Mouse (Mus musculus): ENCODE measurements at regions not wholly inside any gene's neighbourhood (a gene's known extent, or its start where the extent isn't known, plus 50 kb on each side); places are given as distances from the start of the nearest gene placed in this dataset.
A peak's percentile ranks its signal among the peaks of the same experiment; 100 is the strongest.
"Not testable (repeated sequence)": the region's sequence is repeated elsewhere in the genome, so short reads cannot be mapped to it uniquely, and the experiment has no call there.

- WGBS: 9% methylated on average over 5 of the region's 5 CpGs
Measured at GRCm38 (mm10) chr15:44851346-44852064, 4717.3 kb downstream of the 9330182O14Rik start.

GRCm38 (mm10) chr15:44857080-44857479 lies 4722.9 kb downstream of the 9330182O14Rik start:
- Histone ChIP-seq H3K27ac (ENCODE audit: insufficient read depth, low read length) (no peak overlapping the region), H3K4me3 (replicated peaks; ENCODE audit: insufficient read depth, low read depth, low read length) (no peak overlapping the region), H3K4me1 (ENCODE audit: control insufficient read depth, insufficient read depth, low read length) (no peaks in the 10 kb centered on the region), H3K27me3 (ENCODE audit: control insufficient read depth, insufficient read depth, low read length) (no peaks in the 10 kb centered on the region)
- no peak for DNase-seq
- WGBS: 55% methylated on average over 1 of the region's 1 CpGs
- no peak for TF ChIP-seq CTCF (IDR thresholded peaks at IDR 0.05; ENCODE audit: borderline replicate concordance, insufficient read depth, low read depth, low read length)
- TF ChIP-seq POLR2A (IDR thresholded peaks at IDR 0.05; ENCODE audit: borderline replicate concordance, insufficient read depth, low read length): no peak

More at GRCm38 (mm10) chr15:44851346-44852064, 4717.3 kb downstream of the 9330182O14Rik start:
- DNase-seq: peak in 1 of 2 experiments; percentile 46
- TF ChIP-seq POLR2A (IDR thresholded peaks at IDR 0.05; ENCODE audit: borderline replicate concordance, insufficient read depth, low read length) (no peak), CTCF (IDR thresholded peaks at IDR 0.05; ENCODE audit: borderline replicate concordance, insufficient read depth, low read depth, low read length) (no peak)
- no peak overlapping the region for H3K27ac ChIP-seq (ENCODE audit: insufficient read depth, low read length)
- no peaks in the 10 kb centered on the region for H3K27me3 ChIP-seq (ENCODE audit: control insufficient read depth, insufficient read depth, low read length)
- H3K4me3 ChIP-seq (replicated peaks; ENCODE audit: insufficient read depth, low read depth, low read length): no peak overlapping the region
- peaks cover 3% of the 10 kb centered on the region; the same call in 1 of the 2 replicates for H3K4me1 ChIP-seq (ENCODE audit: control insufficient read depth, insufficient read depth, low read length)

- H3K27ac ChIP-seq (ENCODE audit: insufficient read depth, low read length): no peak overlapping the region
- TF ChIP-seq POLR2A (IDR thresholded peaks at IDR 0.05; ENCODE audit: borderline replicate concordance, insufficient read depth, low read length) (no peak), CTCF (IDR thresholded peaks at IDR 0.05; ENCODE audit: borderline replicate concordance, insufficient read depth, low read depth, low read length) (no peak)
- no peaks in the 10 kb centered on the region for H3K4me1 ChIP-seq (ENCODE audit: control insufficient read depth, insufficient read depth, low read length)
- no peak for DNase-seq
- no peak overlapping the region for H3K4me3 ChIP-seq (replicated peaks; ENCODE audit: insufficient read depth, low read depth, low read length)
- H3K27me3 ChIP-seq (ENCODE audit: control insufficient read depth, insufficient read depth, low read length): no peaks in the 10 kb centered on the region
- WGBS: 73% methylated on average over 3 of the region's 3 CpGs
Measured at GRCm38 (mm10) chr15:44859369-44859768, 4725.2 kb downstream of the 9330182O14Rik start.

GRCm38 (mm10) chr15:44860204-44860806 lies 4726.1 kb downstream of the 9330182O14Rik start:
- no peaks in the 10 kb centered on the region for H3K4me1 ChIP-seq (ENCODE audit: control insufficient read depth, insufficient read depth, low read length)
- H3K4me3 ChIP-seq (replicated peaks; ENCODE audit: insufficient read depth, low read depth, low read length): no peak overlapping the region
- no peak for TF ChIP-seq POLR2A (IDR thresholded peaks at IDR 0.05; ENCODE audit: borderline replicate concordance, insufficient read depth, low read length)
- no peak for TF ChIP-seq CTCF (IDR thresholded peaks at IDR 0.05; ENCODE audit: borderline replicate concordance, insufficient read depth, low read depth, low read length)
- no peak overlapping the region for H3K27ac ChIP-seq (ENCODE audit: insufficient read depth, low read length)
- H3K27me3 ChIP-seq (ENCODE audit: control insufficient read depth, insufficient read depth, low read length): no peaks in the 10 kb centered on the region
- 54% methylated on average over 1 of the region's 1 CpGs for WGBS
- DNase-seq: no peak

GRCm38 (mm10) chr15:44868537-44868936 lies 4734.4 kb downstream of the 9330182O14Rik start:
- 32% methylated on average over 3 of the region's 3 CpGs for WGBS
- peak in 1 of 2 experiments; percentile 7 for DNase-seq
- no peaks in the 10 kb centered on the region for H3K4me1 ChIP-seq (ENCODE audit: control insufficient read depth, insufficient read depth, low read length)

GRCm38 (mm10) chr15:44869023-44869422 lies 4734.9 kb downstream of the 9330182O14Rik start:
- TF ChIP-seq CTCF (IDR thresholded peaks at IDR 0.05; ENCODE audit: borderline replicate concordance, insufficient read depth, low read depth, low read length) (no peak), POLR2A (IDR thresholded peaks at IDR 0.05; ENCODE audit: borderline replicate concordance, insufficient read depth, low read length) (no peak)
- no peak for DNase-seq
- WGBS: 60% methylated on average over 4 of the region's 4 CpGs
- Histone ChIP-seq H3K27me3 (ENCODE audit: control insufficient read depth, insufficient read depth, low read length) (no peaks in the 10 kb centered on the region), H3K4me3 (replicated peaks; ENCODE audit: insufficient read depth, low read depth, low read length) (no peak overlapping the region), H3K27ac (ENCODE audit: insufficient read depth, low read length) (no peak overlapping the region), H3K4me1 (ENCODE audit: control insufficient read depth, insufficient read depth, low read length) (no peaks in the 10 kb centered on the region)

More at GRCm38 (mm10) chr15:44868537-44868936, 4734.4 kb downstream of the 9330182O14Rik start:
- Histone ChIP-seq H3K27ac (ENCODE audit: insufficient read depth, low read length) (no peak overlapping the region), H3K27me3 (ENCODE audit: control insufficient read depth, insufficient read depth, low read length) (no peaks in the 10 kb centered on the region), H3K4me3 (replicated peaks; ENCODE audit: insufficient read depth, low read depth, low read length) (no peak overlapping the region)
- TF ChIP-seq CTCF (IDR thresholded peaks at IDR 0.05; ENCODE audit: borderline replicate concordance, insufficient read depth, low read depth, low read length): no peak

GRCm38 (mm10) chr15:44869672-44870071 lies 4735.5 kb downstream of the 9330182O14Rik start:
- no peak overlapping the region for H3K4me3 ChIP-seq (replicated peaks; ENCODE audit: insufficient read depth, low read depth, low read length)
- H3K4me1 ChIP-seq (ENCODE audit: control insufficient read depth, insufficient read depth, low read length): no peaks in the 10 kb centered on the region
- H3K27me3 ChIP-seq (ENCODE audit: control insufficient read depth, insufficient read depth, low read length): no peaks in the 10 kb centered on the region
- TF ChIP-seq CTCF (IDR thresholded peaks at IDR 0.05; ENCODE audit: borderline replicate concordance, insufficient read depth, low read depth, low read length) (no peak), POLR2A (IDR thresholded peaks at IDR 0.05; ENCODE audit: borderline replicate concordance, insufficient read depth, low read length) (no peak)
- 83% methylated on average over 2 of the region's 2 CpGs for WGBS
- no peak overlapping the region for H3K27ac ChIP-seq (ENCODE audit: insufficient read depth, low read length)
- DNase-seq: no peak

GRCm38 (mm10) chr15:44870934-44871333 lies 4736.8 kb downstream of the 9330182O14Rik start:
- not testable (repeated sequence) for H3K4me3 ChIP-seq (replicated peaks; ENCODE audit: insufficient read depth, low read depth, low read length); DNase-seq; H3K27me3 ChIP-seq (ENCODE audit: control insufficient read depth, insufficient read depth, low read length); H3K4me1 ChIP-seq (ENCODE audit: control insufficient read depth, insufficient read depth, low read length); H3K27ac ChIP-seq (ENCODE audit: insufficient read depth, low read length)
- 93% methylated on average over 2 of the region's 3 CpGs for WGBS
